Mouse (Mus musculus) kidney, adult 18-20 months (tissue): ENCODE measurements around the gene Alyref.
A peak's percentile ranks its signal among the peaks of the same experiment; 100 is the strongest.

Source experiments
- DNase-seq: peaks from one replicate; pipeline ENCODE4 v3.0.0; 2021

The Alyref gene

GRCm38 (mm10) chr11:120598283-120598989 lies at the start of gene Alyref, which contains the start of gene Anapc11:
Gene Alyref (minus strand): TSS chr11:120598365.
Gene Anapc11 (plus strand): TSS chr11:120598421.
- peak; percentile 93 for DNase-seq

- no peak for DNase-seq
Measured at GRCm38 (mm10) chr11:120647047-120647830, 49.1 kb upstream of the Alyref start.

GRCm38 (mm10) chr11:120643601-120643987 lies 45.4 kb upstream of the Alyref start, which contains the start of gene Pycr1:
Gene Pycr1 (minus strand): TSS chr11:120643769.
- peak; percentile 93 for DNase-seq

GRCm38 (mm10) chr11:120642939-120643600 lies 44.9 kb upstream of the Alyref start:
- DNase-seq, result no peak

- DNase-seq, result no peak
Measured at GRCm38 (mm10) chr11:120641869-120642268, 43.7 kb upstream of the Alyref start.

- no peak for DNase-seq
Measured at GRCm38 (mm10) chr11:120641255-120641654, 43.1 kb upstream of the Alyref start.

GRCm38 (mm10) chr11:120634810-120635209 lies 36.6 kb upstream of the Alyref start:
- DNase-seq, result no peak

GRCm38 (mm10) chr11:120633520-120634343 lies 35.6 kb upstream of the Alyref start, which contains the start of gene Mafg:
Gene Mafg (minus strand): TSS chr11:120633600.
- peak; percentile 93 for DNase-seq

GRCm38 (mm10) chr11:120632559-120633519 lies 34.7 kb upstream of the Alyref start:
- peak; percentile 85 for DNase-seq

- peak; percentile 43 for DNase-seq
Measured at GRCm38 (mm10) chr11:120631726-120632448, 33.7 kb upstream of the Alyref start.

- peak; percentile 54 for DNase-seq
Measured at GRCm38 (mm10) chr11:120630881-120631725, 32.9 kb upstream of the Alyref start.

GRCm38 (mm10) chr11:120630401-120630871 lies 32.3 kb upstream of the Alyref start:
- DNase-seq, result peak; percentile 78

- DNase-seq, result peak; percentile 72
Measured at GRCm38 (mm10) chr11:120629911-120630310, 31.7 kb upstream of the Alyref start.

- DNase-seq, result peak; percentile 75
Measured at GRCm38 (mm10) chr11:120629341-120629730, 31.2 kb upstream of the Alyref start.

- DNase-seq, result no peak
Measured at GRCm38 (mm10) chr11:120628601-120629340, 30.6 kb upstream of the Alyref start.

GRCm38 (mm10) chr11:120627468-120628300 lies 29.5 kb upstream of the Alyref start:
- no peak for DNase-seq

GRCm38 (mm10) chr11:120626785-120627467 lies 28.8 kb upstream of the Alyref start:
- no peak for DNase-seq
